Comparison of ENCODE assay signal across 12 mouse cellular contexts in genomic region chr9:67165486-67165885, GRCm38 (mm10).
"Had no signal": no experiment of that assay in that cellular context is flagged by ENCODE, and none has a peak within 500 bp of the region (broad histone marks: within the 10 kb centered on the region; RNA-seq: fewer than 3 reads in every experiment).

No protein-coding gene starts in this region.

- DNase-seq: retina, postnatal 1 day; right cerebral cortex, adult 18-20 months; right cerebral cortex, postnatal 14 days; right cerebral cortex, postnatal 25 days; right cerebral cortex, postnatal 4 days; spleen, adult 18-20 months; thymus, adult 18-20 months; thymus, adult 2 months; thymus, postnatal 14 days; thymus, postnatal 25 days; thymus, postnatal 36 days; thymus, postnatal 4 days had no signal
